Mouse (Mus musculus) limb, embryonic 12.5 days (tissue): ENCODE data around the gene Osgin1. TPM values are rescaled to one million over a fixed set of nuclear protein-coding genes. Genes with fewer than 3 reads are reported as not detected.
A peak's percentile ranks its signal among the peaks of the same experiment; 100 is the strongest.

ENCODE experiments used
- ATAC-seq: fragments of 200-750 bp; cut with Nextera tagmentation; 2 replicates; pipeline ENCODE4 v1.8.0; 2017; ENCODE audit warnings: low read depth, moderate TSS enrichment; ENCODE audit not compliant: insufficient number of reproducible peaks, insufficient read depth, low FRiP score, low TSS enrichment
- H3K27ac ChIP-seq: fragments of 300-500 bp; sonication (generic); 2 replicates; pipeline ENCODE4 v1.5.1; 2016; ENCODE audit warnings: mild to moderate bottlenecking, moderate library complexity
- H3K27me3 ChIP-seq: fragments of 300-500 bp; sonication (generic); 2 replicates; pipeline ENCODE4 v1.6.1; 2016; ENCODE audit warnings: mild to moderate bottlenecking, moderate library complexity
- H3K36me3 ChIP-seq: fragments of 300-500 bp; sonication (generic); 2 replicates; pipeline ENCODE4 v1.6.1; 2016; ENCODE audit warnings: mild to moderate bottlenecking, moderate library complexity
- H3K4me1 ChIP-seq: fragments of 300-500 bp; sonication (generic); replicated peaks from 2 replicates; pipeline ENCODE4 v1.6.1; 2016
- H3K4me2 ChIP-seq: fragments of 300-500 bp; sonication (generic); 2 replicates; pipeline ENCODE4 v1.6.1; 2016; ENCODE audit warnings: mild to moderate bottlenecking, moderate library complexity
- H3K4me3 ChIP-seq: fragments of 300-500 bp; sonication (generic); replicated peaks from 2 replicates; pipeline ENCODE4 v1.5.1; 2016; ENCODE audit warnings: mild to moderate bottlenecking
- H3K9ac ChIP-seq: fragments of 300-500 bp; sonication (generic); replicated peaks from 2 replicates; pipeline ENCODE4 v1.6.1; 2016; ENCODE audit warnings: mild to moderate bottlenecking, moderate library complexity
- H3K9me3 ChIP-seq: fragments of 300-500 bp; sonication (generic); 2 replicates; pipeline ENCODE4 v1.6.1; 2016; ENCODE audit warnings: mild to moderate bottlenecking, moderate library complexity
- WGBS: fragments of 180-500 bp; shearing (Covaris S2); methylation state at CpG from one replicate; pipeline ENCODE4 v1.1.7; 2016; 5-methylcytosine and 5-hydroxymethylcytosine counted together
- polyA plus RNA-seq: library from polyadenylated mRNA; unstranded; fragments of >200 nt; fragmentation: Nextera tagmentation; extraction: Ambion mirVana; gene quantifications from 2 replicates; pipeline ENCODE4 v1.2.1, GENCODE M21; 2016

Osgin1 gene
- polyA plus RNA-seq, 1 experiment from 2014 or later = 0.40 TPM

- H3K9ac ChIP-seq = no peak overlapping the region; the same call in 1 of the 2 replicates
- 67% methylated on average over 10 of the region's 10 CpGs for WGBS
- H3K27me3 ChIP-seq = 0 out of 2 replicates have a peak, but pooled peaks cover 19% of the 10 kb centered on the region
- H3K4me3 ChIP-seq = no peak overlapping the region
- H3K36me3 ChIP-seq = peaks cover 23% of the 10 kb centered on the region
- H3K27ac ChIP-seq = no peak overlapping the region
- ATAC-seq = no peak
- H3K4me2 ChIP-seq = no peak overlapping the region
- H3K9me3 ChIP-seq = no peaks in the 10 kb centered on the region
- H3K4me1 ChIP-seq = no peaks in the 10 kb centered on the region
Observed at GRCm38 (mm10) chr8:119403912-119404311, 30.0 kb upstream of the Osgin1 start.

GRCm38 (mm10) chr8:119404648-119405047 is 29.3 kb upstream of the Osgin1 start:
- Histone ChIP-seq H3K4me1 (no peaks in the 10 kb centered on the region), H3K4me2 (no peak overlapping the region), H3K9me3 (no peaks in the 10 kb centered on the region), H3K36me3 (peaks cover 31% of the 10 kb centered on the region), H3K9ac (no peak overlapping the region), H3K27me3 (0 out of 2 replicates have a peak, but pooled peaks cover 12% of the 10 kb centered on the region), H3K4me3 (no peak overlapping the region), H3K27ac (no peak overlapping the region)
- WGBS = 95% methylated on average over 5 of the region's 5 CpGs
- no peak for ATAC-seq

- 87% methylated on average over 8 of the region's 8 CpGs for WGBS
- no peaks in the 10 kb centered on the region for H3K9me3 ChIP-seq
- peaks cover 4% of the 10 kb centered on the region for H3K27me3 ChIP-seq
- H3K4me3 ChIP-seq = no peak overlapping the region
- no peak overlapping the region for H3K9ac ChIP-seq
- H3K36me3 ChIP-seq = peaks cover 48% of the 10 kb centered on the region
- no peak overlapping the region for H3K4me2 ChIP-seq
- ATAC-seq = no peak
- peaks cover 4% of the 10 kb centered on the region; the same call in 1 of the 2 replicates for H3K4me1 ChIP-seq
- H3K27ac ChIP-seq = no peak overlapping the region
Observed at GRCm38 (mm10) chr8:119408311-119408710, 25.6 kb upstream of the Osgin1 start.

GRCm38 (mm10) chr8:119412037-119412734 is 21.7 kb upstream of the Osgin1 start:
- no peak for ATAC-seq
- peaks cover 4% of the 10 kb centered on the region; the same call in 1 of the 2 replicates for H3K4me1 ChIP-seq
- H3K4me2 ChIP-seq = no peak overlapping the region
- peaks cover 41% of the 10 kb centered on the region for H3K36me3 ChIP-seq
- no peak overlapping the region for H3K4me3 ChIP-seq
- H3K9ac ChIP-seq = no peak overlapping the region
- 53% methylated on average over 10 of the region's 10 CpGs for WGBS
- no peaks in the 10 kb centered on the region for H3K9me3 ChIP-seq
- H3K27me3 ChIP-seq = peaks cover 36% of the 10 kb centered on the region
- no peak overlapping the region for H3K27ac ChIP-seq

GRCm38 (mm10) chr8:119412735-119413498 is 21.0 kb upstream of the Osgin1 start:
- WGBS = 12% methylated on average over 18 of the region's 18 CpGs
- H3K27me3 ChIP-seq = peaks cover 38% of the 10 kb centered on the region
- ATAC-seq = peak; percentile 89
- H3K9me3 ChIP-seq = no peaks in the 10 kb centered on the region
- peak overlapping the region; percentile 57 for H3K9ac ChIP-seq
- H3K27ac ChIP-seq = no peak overlapping the region
- peaks cover 35% of the 10 kb centered on the region for H3K36me3 ChIP-seq
- peaks cover 4% of the 10 kb centered on the region; the same call in 1 of the 2 replicates for H3K4me1 ChIP-seq
- H3K4me3 ChIP-seq = peak overlapping the region; percentile 21; the same call in 1 of the 2 replicates
- H3K4me2 ChIP-seq = peak overlapping the region; percentile 58

GRCm38 (mm10) chr8:119413605-119414004 is 20.3 kb upstream of the Osgin1 start:
- Histone ChIP-seq H3K9me3 (no peaks in the 10 kb centered on the region), H3K4me3 (no peak overlapping the region), H3K27me3 (peaks cover 38% of the 10 kb centered on the region), H3K4me2 (no peak overlapping the region), H3K4me1 (peaks cover 4% of the 10 kb centered on the region; the same call in 1 of the 2 replicates), H3K36me3 (peaks cover 28% of the 10 kb centered on the region), H3K27ac (no peak overlapping the region), H3K9ac (no peak overlapping the region)
- no peak for ATAC-seq
- 81% methylated on average over 10 of the region's 10 CpGs for WGBS

GRCm38 (mm10) chr8:119420318-119420717 is 13.6 kb upstream of the Osgin1 start:
- H3K27me3 ChIP-seq = peaks cover 19% of the 10 kb centered on the region; the same call in 1 of the 2 replicates
- ATAC-seq = peak; percentile 17; the same call in 1 of the 2 replicates
- H3K9ac ChIP-seq = no peak overlapping the region
- H3K9me3 ChIP-seq = no peaks in the 10 kb centered on the region
- no peak overlapping the region for H3K27ac ChIP-seq
- H3K4me2 ChIP-seq = no peak overlapping the region
- H3K4me1 ChIP-seq = peaks cover 18% of the 10 kb centered on the region
- H3K36me3 ChIP-seq = no peaks in the 10 kb centered on the region
- WGBS = 73% methylated on average over 7 of the region's 7 CpGs
- H3K4me3 ChIP-seq = no peak overlapping the region

- Histone ChIP-seq H3K4me3 (no peak overlapping the region), H3K4me1 (peaks cover 18% of the 10 kb centered on the region), H3K27ac (no peak overlapping the region), H3K36me3 (no peaks in the 10 kb centered on the region), H3K4me2 (no peak overlapping the region), H3K27me3 (peaks cover 9% of the 10 kb centered on the region; the same call in 1 of the 2 replicates), H3K9me3 (no peaks in the 10 kb centered on the region), H3K9ac (no peak overlapping the region)
- 63% methylated on average over 9 of the region's 9 CpGs for WGBS
- no peak for ATAC-seq
Observed at GRCm38 (mm10) chr8:119421603-119422122, 12.3 kb upstream of the Osgin1 start.

GRCm38 (mm10) chr8:119422123-119422711 is 11.7 kb upstream of the Osgin1 start:
- Histone ChIP-seq H3K4me3 (no peak overlapping the region), H3K27ac (no peak overlapping the region), H3K4me1 (peaks cover 18% of the 10 kb centered on the region), H3K36me3 (no peaks in the 10 kb centered on the region), H3K9ac (no peak overlapping the region), H3K4me2 (no peak overlapping the region), H3K9me3 (no peaks in the 10 kb centered on the region), H3K27me3 (peaks cover 5% of the 10 kb centered on the region; the same call in 1 of the 2 replicates)
- ATAC-seq = no peak
- 64% methylated on average over 9 of the region's 9 CpGs for WGBS

- Histone ChIP-seq H3K9me3 (no peaks in the 10 kb centered on the region), H3K4me3 (no peak overlapping the region), H3K36me3 (no peaks in the 10 kb centered on the region), H3K27me3 (0 out of 2 replicates have a peak, but pooled peaks cover 3% of the 10 kb centered on the region), H3K27ac (no peak overlapping the region), H3K9ac (no peak overlapping the region), H3K4me2 (no peak overlapping the region), H3K4me1 (peaks cover 18% of the 10 kb centered on the region)
- WGBS = 57% methylated on average over 9 of the region's 9 CpGs
- no peak for ATAC-seq
Observed at GRCm38 (mm10) chr8:119423631-119424141, 10.2 kb upstream of the Osgin1 start.
